Mouse (Mus musculus) lung, adult 2 months (tissue): Measurements from ENCODE around the gene Dhdds.

Experiments used
- CTCF ChIP-seq: fragments of 200-500 bp; IDR thresholded peaks from 2 replicates; pipeline ENCODE4 v1.5.1; 2011; ENCODE audit warnings: mild to moderate bottlenecking, low read length, control low read depth; ENCODE audit not compliant: insufficient read depth
- POLR2A ChIP-seq: fragments of 200-500 bp; IDR thresholded peaks from 2 replicates; pipeline ENCODE4 v1.6.1; 2011; ENCODE audit warnings: low read depth, mild to moderate bottlenecking, control low read depth, low read length, borderline replicate concordance; ENCODE audit errors: extremely low read depth

- TF ChIP-seq CTCF (no peak), POLR2A (no peak)
These were observed 60.1 kb downstream of the Dhdds start for GRCm38 (mm10) chr4:133940386-133941260.
